Mouse (Mus musculus) bone marrow, adult 2 months (tissue): ENCODE results near the gene Arhgef3.

Source experiments
- CTCF ChIP-seq: fragments of 200-500 bp; IDR thresholded peaks from 2 replicates; pipeline ENCODE4 v1.5.1; 2011; ENCODE audit warnings: low read length, control low read depth; ENCODE audit not compliant: control insufficient read depth, insufficient read depth
- POLR2A ChIP-seq: fragments of 200-500 bp; IDR thresholded peaks from 2 replicates; pipeline ENCODE4 v1.6.1; 2011; ENCODE audit warnings: low read depth, mild to moderate bottlenecking, control low read depth, low read length, borderline replicate concordance; ENCODE audit not compliant: control insufficient read depth

DNA sequence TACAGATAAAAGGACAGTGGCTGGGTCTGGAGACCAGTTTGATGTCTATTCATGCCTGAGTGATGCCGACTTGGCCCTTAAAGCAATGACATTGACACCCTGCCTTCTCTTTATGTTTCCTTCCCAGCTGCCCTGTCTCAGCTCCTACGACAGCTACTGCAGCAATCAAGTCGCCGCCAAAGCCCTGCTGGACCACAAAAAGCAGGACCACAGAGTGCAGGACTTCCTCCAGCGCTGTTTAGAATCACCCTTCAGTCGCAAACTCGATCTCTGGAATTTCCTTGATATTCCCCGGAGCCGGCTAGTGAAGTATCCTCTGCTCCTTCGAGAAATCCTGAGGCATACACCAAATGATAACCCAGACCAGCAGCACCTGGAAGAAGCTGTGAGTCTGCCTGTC is 279.1 kb downstream of the Arhgef3 start:
- TF ChIP-seq POLR2A (no peak), CTCF (no peak)
